Mouse (Mus musculus) embryonic facial prominence, embryonic 13.5 days (tissue): ENCODE measurements around the gene Fars2. TPM values are rescaled to one million over a fixed set of nuclear protein-coding genes. Genes with fewer than 3 reads are reported as not detected.
A peak's percentile ranks its signal among the peaks of the same experiment; 100 is the strongest.

ENCODE experiments used
- ATAC-seq: fragments of 200-750 bp; cut with Nextera tagmentation; 2 replicates; pipeline ENCODE4 v1.8.0; 2017; ENCODE audit warnings: low read depth; ENCODE audit not compliant: insufficient number of reproducible peaks, insufficient read depth, low FRiP score, low TSS enrichment
- H3K27ac ChIP-seq: fragments of 300-500 bp; sonication (generic); 2 replicates; pipeline ENCODE4 v1.5.1; 2015; ENCODE audit warnings: moderate library complexity, mild to moderate bottlenecking, inconsistent platforms
- H3K27me3 ChIP-seq: fragments of 300-500 bp; sonication (generic); 2 replicates; pipeline ENCODE4 v1.6.1; 2015; ENCODE audit warnings: mild to moderate bottlenecking, inconsistent platforms
- H3K36me3 ChIP-seq: fragments of 300-500 bp; sonication (generic); 2 replicates; pipeline ENCODE4 v1.6.1; 2015; ENCODE audit warnings: mild to moderate bottlenecking, inconsistent platforms
- H3K4me1 ChIP-seq: fragments of 300-500 bp; sonication (generic); 2 replicates; pipeline ENCODE4 v1.6.1; 2015; ENCODE audit warnings: inconsistent platforms
- H3K4me2 ChIP-seq: fragments of 300-500 bp; sonication (generic); 2 replicates; pipeline ENCODE4 v1.6.1; 2015; ENCODE audit warnings: moderate library complexity, mild to moderate bottlenecking, inconsistent platforms
- H3K4me3 ChIP-seq: fragments of 300-500 bp; sonication (generic); 2 replicates; pipeline ENCODE4 v1.5.1; 2015; ENCODE audit warnings: mild to moderate bottlenecking, inconsistent platforms
- H3K9ac ChIP-seq: fragments of 300-500 bp; sonication (generic); 2 replicates; pipeline ENCODE4 v1.6.1; 2015; ENCODE audit warnings: mild to moderate bottlenecking, inconsistent platforms
- H3K9me3 ChIP-seq: fragments of 300-500 bp; sonication (generic); 2 replicates; pipeline ENCODE4 v1.6.1; 2016; ENCODE audit warnings: inconsistent platforms
- WGBS: fragments of 180-500 bp; shearing (Covaris S2); methylation state at CpG from one replicate; pipeline ENCODE4 v1.1.7; 2015; ENCODE audit warnings: mixed read lengths; 5-methylcytosine and 5-hydroxymethylcytosine counted together
- polyA plus RNA-seq: library from polyadenylated mRNA; unstranded; fragments of >200 nt; fragmentation: Nextera tagmentation; extraction: Ambion mirVana; gene quantifications from 2 replicates; pipeline ENCODE4 v1.2.1, GENCODE M21; 2015

Fars2 gene
- polyA plus RNA-seq, 1 experiment from 2014 or later = 34.6 TPM

- Histone ChIP-seq H3K27ac (no peak overlapping the region), H3K4me3 (no peak overlapping the region), H3K9me3 (no peaks in the 10 kb centered on the region), H3K4me1 (no peaks in the 10 kb centered on the region), H3K9ac (no peak overlapping the region), H3K27me3 (no peaks in the 10 kb centered on the region), H3K4me2 (no peak overlapping the region), H3K36me3 (no peaks in the 10 kb centered on the region)
- ATAC-seq = no peak
- 87% methylated on average over 5 of the region's 5 CpGs for WGBS
These were observed 489.5 kb downstream of the Fars2 start for GRCm38 (mm10) chr13:36606717-36607116.

GRCm38 (mm10) chr13:36607871-36608270 lies 490.7 kb downstream of the Fars2 start:
- Histone ChIP-seq H3K36me3 (no peaks in the 10 kb centered on the region), H3K4me2 (no peak overlapping the region), H3K9ac (no peak overlapping the region), H3K27me3 (peaks cover 3% of the 10 kb centered on the region; the same call in 1 of the 2 replicates), H3K9me3 (no peaks in the 10 kb centered on the region), H3K27ac (no peak overlapping the region), H3K4me3 (no peak overlapping the region), H3K4me1 (no peaks in the 10 kb centered on the region)
- 88% methylated on average over 4 of the region's 4 CpGs for WGBS
- ATAC-seq = no peak

GRCm38 (mm10) chr13:36610426-36610825 lies 493.2 kb downstream of the Fars2 start:
- H3K4me2 ChIP-seq = no peak overlapping the region
- no peak overlapping the region for H3K27ac ChIP-seq
- H3K36me3 ChIP-seq = no peaks in the 10 kb centered on the region
- H3K27me3 ChIP-seq = peaks cover 11% of the 10 kb centered on the region; the same call in 1 of the 2 replicates
- no peaks in the 10 kb centered on the region for H3K4me1 ChIP-seq
- ATAC-seq = no peak
- no peak overlapping the region for H3K9ac ChIP-seq
- no peaks in the 10 kb centered on the region; the same call in 1 of the 2 replicates for H3K9me3 ChIP-seq
- WGBS = 86% methylated on average over 5 of the region's 5 CpGs
- no peak overlapping the region for H3K4me3 ChIP-seq

- WGBS = 49% methylated on average over 23 of the region's 23 CpGs
- no peak overlapping the region for H3K27ac ChIP-seq
- no peak for ATAC-seq
- H3K9me3 ChIP-seq = no peaks in the 10 kb centered on the region; the same call in 1 of the 2 replicates
- H3K9ac ChIP-seq = no peak overlapping the region
- H3K4me1 ChIP-seq = no peaks in the 10 kb centered on the region
- peaks cover 11% of the 10 kb centered on the region; the same call in 1 of the 2 replicates for H3K27me3 ChIP-seq
- H3K36me3 ChIP-seq = no peaks in the 10 kb centered on the region
- H3K4me3 ChIP-seq = 0 out of 2 replicates have a peak overlapping the region, but pooled peaks have one; percentile 4
- peak overlapping the region; percentile 18; the same call in 1 of the 2 replicates for H3K4me2 ChIP-seq
These were observed 495.9 kb downstream of the Fars2 start for GRCm38 (mm10) chr13:36612785-36613750.

GRCm38 (mm10) chr13:36620498-36621332 lies 503.5 kb downstream of the Fars2 start:
- no peak overlapping the region for H3K4me3 ChIP-seq
- no peak overlapping the region for H3K4me2 ChIP-seq
- H3K27ac ChIP-seq = no peak overlapping the region
- no peaks in the 10 kb centered on the region for H3K27me3 ChIP-seq
- H3K9me3 ChIP-seq = no peaks in the 10 kb centered on the region
- no peaks in the 10 kb centered on the region for H3K36me3 ChIP-seq
- 90% methylated on average over 10 of the region's 10 CpGs for WGBS
- no peak for ATAC-seq
- H3K4me1 ChIP-seq = no peaks in the 10 kb centered on the region
- H3K9ac ChIP-seq = no peak overlapping the region

GRCm38 (mm10) chr13:36621333-36621659 lies 504.1 kb downstream of the Fars2 start:
- no peak overlapping the region for H3K4me3 ChIP-seq
- H3K27me3 ChIP-seq = no peaks in the 10 kb centered on the region
- H3K4me1 ChIP-seq = no peaks in the 10 kb centered on the region
- no peak for ATAC-seq
- no peak overlapping the region for H3K4me2 ChIP-seq
- peaks cover 4% of the 10 kb centered on the region; the same call in 1 of the 2 replicates for H3K9me3 ChIP-seq
- 91% methylated on average over 1 of the region's 1 CpGs for WGBS
- no peak overlapping the region for H3K9ac ChIP-seq
- no peaks in the 10 kb centered on the region for H3K36me3 ChIP-seq
- H3K27ac ChIP-seq = no peak overlapping the region

- Histone ChIP-seq H3K9me3 (peaks cover 4% of the 10 kb centered on the region; the same call in 1 of the 2 replicates), H3K27ac (no peak overlapping the region), H3K36me3 (no peaks in the 10 kb centered on the region), H3K4me2 (no peak overlapping the region), H3K4me3 (no peak overlapping the region), H3K4me1 (no peaks in the 10 kb centered on the region), H3K27me3 (no peaks in the 10 kb centered on the region), H3K9ac (no peak overlapping the region)
- 58% methylated on average over 1 of the region's 1 CpGs for WGBS
- no peak for ATAC-seq
These were observed 506.3 kb downstream of the Fars2 start for GRCm38 (mm10) chr13:36623556-36623955.

- WGBS = 74% methylated on average over 1 of the region's 1 CpGs
- H3K27ac ChIP-seq = no peak overlapping the region
- H3K4me1 ChIP-seq = no peaks in the 10 kb centered on the region
- H3K4me2 ChIP-seq = no peak overlapping the region
- H3K9me3 ChIP-seq = peaks cover 4% of the 10 kb centered on the region; the same call in 1 of the 2 replicates
- no peak for ATAC-seq
- H3K9ac ChIP-seq = no peak overlapping the region
- no peaks in the 10 kb centered on the region for H3K27me3 ChIP-seq
- H3K4me3 ChIP-seq = no peak overlapping the region
- no peaks in the 10 kb centered on the region for H3K36me3 ChIP-seq
These were observed 511.9 kb downstream of the Fars2 start for GRCm38 (mm10) chr13:36629154-36629553.

- 37% methylated on average over 7 of the region's 7 CpGs for WGBS
- no peak for ATAC-seq
- Histone ChIP-seq H3K27ac (no peak overlapping the region), H3K4me3 (no peak overlapping the region), H3K9me3 (no peaks in the 10 kb centered on the region), H3K36me3 (no peaks in the 10 kb centered on the region), H3K27me3 (no peaks in the 10 kb centered on the region), H3K4me2 (no peak overlapping the region), H3K4me1 (no peaks in the 10 kb centered on the region), H3K9ac (no peak overlapping the region)
These were observed 531.0 kb downstream of the Fars2 start for GRCm38 (mm10) chr13:36648257-36648656.

GRCm38 (mm10) chr13:36654251-36654650 lies 537.0 kb downstream of the Fars2 start:
- no peak overlapping the region for H3K4me2 ChIP-seq
- H3K27ac ChIP-seq = no peak overlapping the region
- no peak overlapping the region for H3K9ac ChIP-seq
- H3K9me3 ChIP-seq = no peaks in the 10 kb centered on the region
- no peak overlapping the region for H3K4me3 ChIP-seq
- WGBS = 75% methylated on average over 3 of the region's 3 CpGs
- no peaks in the 10 kb centered on the region for H3K27me3 ChIP-seq
- no peaks in the 10 kb centered on the region for H3K36me3 ChIP-seq
- ATAC-seq = no peak
- H3K4me1 ChIP-seq = no peaks in the 10 kb centered on the region

- Histone ChIP-seq H3K36me3 (no peaks in the 10 kb centered on the region), H3K27me3 (no peaks in the 10 kb centered on the region), H3K9me3 (no peaks in the 10 kb centered on the region), H3K4me3 (no peak overlapping the region), H3K4me1 (no peaks in the 10 kb centered on the region), H3K9ac (no peak overlapping the region), H3K27ac (no peak overlapping the region), H3K4me2 (no peak overlapping the region)
- 70% methylated on average over 1 of the region's 1 CpGs for WGBS
- ATAC-seq = no peak
These were observed 562.1 kb downstream of the Fars2 start for GRCm38 (mm10) chr13:36679345-36679744.
